Mouse (Mus musculus) midbrain, embryonic 11.5 days (tissue): ENCODE data around the gene Nfia. TPM values are rescaled to one million over a fixed set of nuclear protein-coding genes. Genes with fewer than 3 reads are reported as not detected.

Experiments used
- ATAC-seq: fragments of 200-750 bp; cut with Nextera tagmentation; 2 replicates; pipeline ENCODE4 v1.8.0; 2017; ENCODE audit warnings: moderate TSS enrichment, moderate library complexity; ENCODE audit not compliant: low FRiP score
- DNase-seq: peaks from one replicate; pipeline ENCODE4 v3.0.0; 2015; ENCODE audit warnings: low spot score; ENCODE audit errors: missing footprints
- H3K27ac ChIP-seq: fragments of 300-500 bp; sonication (generic); 2 replicates; pipeline ENCODE4 v1.5.1; 2014; ENCODE audit warnings: low read depth, low read length
- H3K27me3 ChIP-seq: fragments of 300-500 bp; sonication (generic); 2 replicates; pipeline ENCODE4 v1.6.1; 2014; ENCODE audit warnings: mild to moderate bottlenecking, low read length, moderate library complexity, mixed read lengths; ENCODE audit not compliant: control insufficient read depth, insufficient read depth
- H3K36me3 ChIP-seq: fragments of 300-500 bp; sonication (generic); 2 replicates; pipeline ENCODE4 v1.6.1; 2014; ENCODE audit warnings: mild to moderate bottlenecking, low read length, moderate library complexity, mixed read lengths; ENCODE audit not compliant: control insufficient read depth, insufficient read depth
- H3K4me1 ChIP-seq: fragments of 300-500 bp; sonication (generic); 2 replicates; pipeline ENCODE4 v1.6.1; 2014; ENCODE audit warnings: low read length; ENCODE audit not compliant: control insufficient read depth, insufficient read depth
- H3K4me2 ChIP-seq: fragments of 300-500 bp; sonication (generic); 2 replicates; pipeline ENCODE4 v1.6.1; 2014; ENCODE audit warnings: mild to moderate bottlenecking, moderate library complexity
- H3K4me3 ChIP-seq: fragments of 300-500 bp; sonication (generic); 2 replicates; pipeline ENCODE4 v1.5.1; 2014; ENCODE audit warnings: low read depth, low read length
- H3K9ac ChIP-seq: fragments of 300-500 bp; sonication (generic); 2 replicates; pipeline ENCODE4 v1.6.1; 2014; ENCODE audit warnings: low read length
- H3K9me3 ChIP-seq: fragments of 300-500 bp; sonication (generic); 2 replicates; pipeline ENCODE4 v1.6.1; 2016; ENCODE audit warnings: low read length; ENCODE audit not compliant: control insufficient read depth
- WGBS: fragments of 180-500 bp; shearing (Covaris S2); extraction: QIAGEN DNeasy Blood & Tissue Kit; methylation state at CpG from one replicate; pipeline ENCODE4 v1.1.7; 2014; 5-methylcytosine and 5-hydroxymethylcytosine counted together
- polyA plus RNA-seq: library from polyadenylated mRNA; unstranded; fragments of >200 nt; fragmentation: Nextera tagmentation; extraction: Ambion mirVana; gene quantifications from 2 replicates; pipeline ENCODE4 v1.2.1, GENCODE M21; 2014

Nfia gene
- polyA plus RNA-seq, 1 experiment from 2014 or later, result 14.1 TPM

- Histone ChIP-seq H3K4me1 (no peaks in the 10 kb centered on the region), H3K27ac (no peak overlapping the region), H3K9ac (no peak overlapping the region), H3K36me3 (no peaks in the 10 kb centered on the region), H3K9me3 (no peaks in the 10 kb centered on the region), H3K4me3 (no peak overlapping the region), H3K27me3 (no peaks in the 10 kb centered on the region), H3K4me2 (no peak overlapping the region)
- 80% methylated on average over 5 of the region's 5 CpGs for WGBS
- ATAC-seq (no peak), DNase-seq (no peak)
Measured at GRCm38 (mm10) chr4:97813035-97813434, 40.5 kb downstream of the Nfia start.

GRCm38 (mm10) chr4:97813996-97814395, 41.5 kb downstream of the Nfia start:
- no peaks in the 10 kb centered on the region for H3K4me1 ChIP-seq
- no peak overlapping the region for H3K4me3 ChIP-seq
- DNase-seq (no peak), ATAC-seq (no peak)
- 90% methylated on average over 4 of the region's 4 CpGs for WGBS
- no peaks in the 10 kb centered on the region for H3K27me3 ChIP-seq
- no peak overlapping the region for H3K27ac ChIP-seq
- no peaks in the 10 kb centered on the region for H3K36me3 ChIP-seq
- H3K9ac ChIP-seq, result no peak overlapping the region
- no peak overlapping the region for H3K4me2 ChIP-seq
- no peaks in the 10 kb centered on the region for H3K9me3 ChIP-seq

GRCm38 (mm10) chr4:97814515-97814914, 42.0 kb downstream of the Nfia start:
- no peak for ATAC-seq

GRCm38 (mm10) chr4:97816001-97816400, 43.5 kb downstream of the Nfia start:
- Histone ChIP-seq H3K4me1 (no peaks in the 10 kb centered on the region), H3K36me3 (no peaks in the 10 kb centered on the region), H3K9ac (no peak overlapping the region), H3K4me2 (no peak overlapping the region), H3K27me3 (no peaks in the 10 kb centered on the region), H3K27ac (no peak overlapping the region), H3K4me3 (no peak overlapping the region), H3K9me3 (no peaks in the 10 kb centered on the region)
- ATAC-seq (no peak), DNase-seq (no peak)

More at GRCm38 (mm10) chr4:97814515-97814914, 42.0 kb downstream of the Nfia start:
- no peaks in the 10 kb centered on the region for H3K4me1 ChIP-seq
- no peaks in the 10 kb centered on the region for H3K36me3 ChIP-seq
- H3K4me3 ChIP-seq, result no peak overlapping the region
- H3K9me3 ChIP-seq, result no peaks in the 10 kb centered on the region
- 89% methylated on average over 7 of the region's 7 CpGs for WGBS
- no peak overlapping the region for H3K9ac ChIP-seq
- H3K27me3 ChIP-seq, result no peaks in the 10 kb centered on the region
- no peak for DNase-seq
- no peak overlapping the region for H3K27ac ChIP-seq
- no peak overlapping the region for H3K4me2 ChIP-seq

GRCm38 (mm10) chr4:97816753-97817152, 44.2 kb downstream of the Nfia start:
- H3K27ac ChIP-seq, result no peak overlapping the region
- ATAC-seq (no peak), DNase-seq (no peak)
- no peaks in the 10 kb centered on the region for H3K4me1 ChIP-seq
- no peak overlapping the region for H3K4me2 ChIP-seq
- 83% methylated on average over 3 of the region's 3 CpGs for WGBS
- H3K27me3 ChIP-seq, result no peaks in the 10 kb centered on the region
- no peak overlapping the region for H3K9ac ChIP-seq
- no peaks in the 10 kb centered on the region for H3K36me3 ChIP-seq
- H3K9me3 ChIP-seq, result no peaks in the 10 kb centered on the region
- no peak overlapping the region for H3K4me3 ChIP-seq

- no peak for DNase-seq
- WGBS, result 92% methylated on average over 1 of the region's 1 CpGs
Measured at GRCm38 (mm10) chr4:97817741-97818140, 45.2 kb downstream of the Nfia start.

GRCm38 (mm10) chr4:97818498-97818897, 46.0 kb downstream of the Nfia start:
- Histone ChIP-seq H3K4me2 (no peak overlapping the region), H3K4me1 (no peaks in the 10 kb centered on the region), H3K4me3 (no peak overlapping the region), H3K9ac (no peak overlapping the region), H3K27me3 (no peaks in the 10 kb centered on the region; the same call in 1 of the 2 replicates), H3K9me3 (no peaks in the 10 kb centered on the region), H3K36me3 (no peaks in the 10 kb centered on the region), H3K27ac (no peak overlapping the region)
- no peak for ATAC-seq
- no peak for DNase-seq
- WGBS, result 88% methylated on average over 3 of the region's 3 CpGs

More at GRCm38 (mm10) chr4:97817741-97818140, 45.2 kb downstream of the Nfia start:
- Histone ChIP-seq H3K27me3 (no peaks in the 10 kb centered on the region; the same call in 1 of the 2 replicates), H3K4me3 (no peak overlapping the region), H3K9me3 (no peaks in the 10 kb centered on the region), H3K4me1 (no peaks in the 10 kb centered on the region), H3K4me2 (no peak overlapping the region), H3K36me3 (no peaks in the 10 kb centered on the region), H3K27ac (no peak overlapping the region), H3K9ac (no peak overlapping the region)
- ATAC-seq, result no peak

- Histone ChIP-seq H3K27ac (no peak overlapping the region), H3K4me3 (no peak overlapping the region), H3K36me3 (no peaks in the 10 kb centered on the region), H3K4me1 (no peaks in the 10 kb centered on the region; the same call in 1 of the 2 replicates), H3K4me2 (no peak overlapping the region), H3K9ac (no peak overlapping the region), H3K27me3 (no peaks in the 10 kb centered on the region; the same call in 1 of the 2 replicates), H3K9me3 (no peaks in the 10 kb centered on the region)
- 89% methylated on average over 8 of the region's 8 CpGs for WGBS
- ATAC-seq (no peak), DNase-seq (no peak)
Measured at GRCm38 (mm10) chr4:97819101-97819500, 46.6 kb downstream of the Nfia start.

GRCm38 (mm10) chr4:97820474-97821259, 48.1 kb downstream of the Nfia start:
- Histone ChIP-seq H3K27ac (no peak overlapping the region), H3K9me3 (no peaks in the 10 kb centered on the region), H3K9ac (no peak overlapping the region), H3K27me3 (peaks cover 3% of the 10 kb centered on the region; the same call in 1 of the 2 replicates), H3K4me3 (no peak overlapping the region), H3K36me3 (no peaks in the 10 kb centered on the region), H3K4me1 (peaks cover 13% of the 10 kb centered on the region), H3K4me2 (no peak overlapping the region)
- ATAC-seq, result no peak
- WGBS, result 80% methylated on average over 4 of the region's 4 CpGs
- no peak for DNase-seq
